Mouse (Mus musculus): Measurements from ENCODE around the gene Ahcyl2.

DNA sequence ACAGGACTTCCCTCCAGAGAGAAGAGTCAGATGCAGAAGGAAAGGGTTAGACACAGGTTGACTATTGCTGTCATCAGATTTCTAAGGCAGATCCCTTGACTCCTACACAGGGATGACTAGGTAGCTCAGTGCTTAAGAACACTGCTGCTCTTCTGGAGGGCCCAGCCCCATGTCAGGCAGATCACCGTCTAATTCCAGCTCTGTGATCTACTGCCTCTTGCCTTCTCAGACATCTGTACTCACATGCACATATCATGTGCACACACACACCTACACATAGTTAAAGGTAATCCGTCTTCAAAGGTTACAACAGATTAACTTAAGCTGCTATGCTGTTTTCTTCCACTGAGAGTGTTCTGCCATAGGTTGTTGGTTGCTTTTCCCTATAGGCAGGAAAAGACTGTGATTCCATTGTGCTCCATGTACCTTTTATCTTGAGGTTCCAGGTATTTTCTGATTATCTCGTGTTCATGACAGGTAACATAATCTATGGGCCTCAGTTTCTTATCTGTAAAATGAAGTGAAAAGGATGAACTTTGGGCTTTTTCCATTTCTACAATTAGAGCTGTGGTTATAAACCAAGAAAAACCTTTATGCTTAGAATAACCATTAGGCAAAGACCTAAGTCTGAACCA, 67.8 kb downstream of the Ahcyl2 start:
- TF ChIP-seq CTCF (IDR thresholded peaks at IDR 0.05; ENCODE audit: low read depth) (no peak), EP300 (IDR thresholded peaks at IDR 0.05; ENCODE audit: low read depth) (no peak)
